Comparison of ENCODE assay signal across 25 mouse cellular contexts in the genomic region with DNA sequence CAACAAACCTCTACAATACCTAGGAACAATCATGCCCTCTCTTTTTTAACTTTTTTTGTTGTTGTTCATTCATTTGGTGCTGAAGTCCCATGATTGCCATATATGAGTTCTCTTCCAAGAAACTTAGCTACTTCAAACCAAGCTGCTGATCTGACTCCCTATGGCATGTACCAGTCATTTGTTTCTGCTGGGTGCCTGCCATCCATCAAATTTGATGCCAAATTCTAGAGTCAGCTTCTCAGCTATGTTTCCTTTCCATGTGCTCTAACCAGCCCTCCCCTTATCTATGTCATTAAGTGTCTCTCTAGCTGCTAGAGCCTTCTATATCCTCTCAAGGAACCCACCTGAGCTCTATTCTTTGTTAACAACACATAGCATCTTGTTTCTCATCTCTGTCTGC. TPM values are rescaled to one million over a fixed set of nuclear protein-coding genes. Genes with fewer than 3 reads are reported as not detected.
DNase-seq lines count a peak whose midpoint lies in the region; TF ChIP-seq lines count a peak whose summit lies in the region.
"Had no signal": no experiment of that assay in that cellular context is flagged by ENCODE, and none has a peak within 500 bp of the region (broad histone marks: within the 10 kb centered on the region; RNA-seq: fewer than 3 reads in every experiment).

No protein-coding gene starts in this region.

- no peak overlapping the region for H3K4me3 ChIP-seq in gastrocnemius, adult 2 months

- intact Hi-C loops in gastrocnemius, adult 2 months (cut with DNase I): no loop called here

- peak; percentile 11 to 14 for DNase-seq in cerebellum, postnatal 10 days
- no peak for DNase-seq in cerebellum, adult 18-20 months
- DNase-seq in 3T3-L1 (ENCODE audit: low read depth, low spot score): peak; percentile 64
- DNase-seq in NIH3T3 (ENCODE audit: low read depth): peak; percentile 75
- peak; percentile 17 for DNase-seq in adipocyte (ENCODE audit: low spot score)
- DNase-seq in spleen, postnatal 4 days (ENCODE audit: low spot score in 2 of 2): no peak
- no peak for DNase-seq in gastrocnemius, adult 2 months
- DNase-seq in gastrocnemius, postnatal 25 days: no peak
- DNase-seq: adrenal gland, adult 2 months; adrenal gland, adult 8-10 months; adrenal gland, postnatal 10 days; adrenal gland, postnatal 14 days; adrenal gland, postnatal 25 days; adrenal gland, postnatal 36 days; B cell, adult 2 months; cerebellum, adult 11 months; cerebellum, adult 11-12 months; cerebellum, adult 2 months; cerebellum, adult 8-10 months; cerebellum, adult 9-10 months had no signal

- H3K27ac ChIP-seq in gastrocnemius, adult 2 months: no peak overlapping the region

- TF ChIP-seq CTCF in gastrocnemius, adult 2 months (IDR thresholded peaks at IDR 0.05): no peak

RNA-seq across cellular contexts. Expression of a gene that starts 39.8 kb away (rescaled TPM):
- not detected for total RNA-seq in gastrocnemius, adult 2 months (2021)
- not detected for total RNA-seq in gastrocnemius, postnatal 25 days (2021)
- total RNA-seq: adrenal gland, adult 18-20 months; adrenal gland, adult 2 months; adrenal gland, adult 8-10 months; adrenal gland, postnatal 10 days; adrenal gland, postnatal 14 days; adrenal gland, postnatal 25 days; adrenal gland, postnatal 36 days; adrenal gland, postnatal 4 days; CH12.LX; G1E; MEL had no signal

Comparison
In these comparisons a context has a peak if more than half of its experiments do, and no peak if none do; other contexts are left out.
1. DNase-seq: peak in cerebellum, postnatal 10 days (2 of 2), 3T3-L1 (single experiment), NIH3T3 (single experiment) and adipocyte (single experiment); none in cerebellum, adult 18-20 months (0 of 2), spleen, postnatal 4 days (0 of 2), gastrocnemius, adult 2 months (single experiment) and gastrocnemius, postnatal 25 days (single experiment).